In genomic region chr5:119777836-119778235, GRCm38 (mm10) we compare ENCODE assay signal across 11 mouse cellular contexts. TPM values are rescaled to one million over a fixed set of nuclear protein-coding genes. Genes with fewer than 3 reads are reported as not detected.
DNase-seq lines count a peak whose midpoint lies in the region; ATAC-seq and TF ChIP-seq lines count a peak whose summit lies in the region.
"Had no signal": no experiment of that assay in that cellular context is flagged by ENCODE, and none has a peak within 500 bp of the region (broad histone marks: within the 10 kb centered on the region; RNA-seq: fewer than 3 reads in every experiment).

No protein-coding gene starts in this region.

- intact Hi-C loops in left cerebral cortex, postnatal 25 days (cut with DNase I) = loop anchor here (1.0 kb wide), 1 partner anchor 310 kb away; no protein-coding TSS in a partner anchor

- H3K4me3 ChIP-seq in embryonic facial prominence, embryonic 11.5 days (ENCODE audit: low read depth, low read length) = no peak overlapping the region
- no peak overlapping the region for H3K4me3 ChIP-seq in embryonic facial prominence, embryonic 10.5 days
- no peak overlapping the region for H3K4me3 ChIP-seq in liver, postnatal 0 days (ENCODE audit: low read depth, low read length)
- H3K4me3 ChIP-seq: heart, embryonic 13.5 days had no signal

- H3K4me2 ChIP-seq in embryonic facial prominence, embryonic 11.5 days (ENCODE audit: low read depth, low read length) = no peak overlapping the region
- no peak overlapping the region for H3K4me2 ChIP-seq in liver, postnatal 0 days (ENCODE audit: low read depth, low read length)
- H3K4me2 ChIP-seq: heart, embryonic 13.5 days had no signal

- H3K36me3 ChIP-seq in embryonic facial prominence, embryonic 11.5 days (replicated peaks; ENCODE audit: control insufficient read depth, insufficient read depth, low read depth, low read length) = no peaks in the 10 kb centered on the region
- no peaks in the 10 kb centered on the region for H3K36me3 ChIP-seq in embryonic facial prominence, embryonic 10.5 days (replicated peaks)
- H3K36me3 ChIP-seq in liver, postnatal 0 days (replicated peaks; ENCODE audit: insufficient read depth, low read length) = no peaks in the 10 kb centered on the region
- H3K36me3 ChIP-seq: heart, embryonic 13.5 days had no signal

- H3K27ac ChIP-seq in embryonic facial prominence, embryonic 11.5 days (replicated peaks; ENCODE audit: low read depth, low read length) = no peak overlapping the region
- H3K27ac ChIP-seq in embryonic facial prominence, embryonic 10.5 days (replicated peaks) = no peak overlapping the region
- no peak overlapping the region for H3K27ac ChIP-seq in liver, postnatal 0 days (ENCODE audit: low read depth)
- H3K27ac ChIP-seq: heart, embryonic 13.5 days; macrophage had no signal

- no peaks in the 10 kb centered on the region for H3K9me3 ChIP-seq in embryonic facial prominence, embryonic 11.5 days (replicated peaks; ENCODE audit: control insufficient read depth, low read length)
- no peaks in the 10 kb centered on the region for H3K9me3 ChIP-seq in embryonic facial prominence, embryonic 10.5 days
- H3K9me3 ChIP-seq in liver, postnatal 0 days (ENCODE audit: low read length) = no peaks in the 10 kb centered on the region
- H3K9me3 ChIP-seq: heart, embryonic 13.5 days had no signal

- no peak for TF ChIP-seq POLR2A in brain, embryonic 14.5 days (IDR thresholded peaks at IDR 0.05; ENCODE audit: borderline replicate concordance, extremely low read depth, insufficient read depth, insufficient read length, poor library complexity, severe bottlenecking)

- no peaks in the 10 kb centered on the region; the same call in 1 of the 2 replicates for H3K27me3 ChIP-seq in embryonic facial prominence, embryonic 11.5 days (ENCODE audit: control insufficient read depth, insufficient read depth, low read length)
- peaks cover 34% of the 10 kb centered on the region for H3K27me3 ChIP-seq in embryonic facial prominence, embryonic 10.5 days (replicated peaks; ENCODE audit: low read depth, poor library complexity, severe bottlenecking)
- no peaks in the 10 kb centered on the region for H3K27me3 ChIP-seq in liver, postnatal 0 days (ENCODE audit: insufficient read depth, low read length)

- TF ChIP-seq CTCF in liver, postnatal 0 days (IDR thresholded peaks at IDR 0.05; ENCODE audit: low read depth) = peak; percentile 70
- peak; percentile 63; the same call in 1 of the 2 replicates for TF ChIP-seq CTCF in brain, embryonic 14.5 days (IDR thresholded peaks at IDR 0.05; ENCODE audit: borderline replicate concordance, extremely low read depth, insufficient read depth, insufficient read length)

- no peak overlapping the region for H3K9ac ChIP-seq in embryonic facial prominence, embryonic 11.5 days (replicated peaks; ENCODE audit: low read length)
- H3K9ac ChIP-seq in liver, postnatal 0 days (replicated peaks) = no peak overlapping the region
- H3K9ac ChIP-seq: heart, embryonic 13.5 days had no signal

- TF ChIP-seq EP300 in liver, postnatal 0 days (IDR thresholded peaks at IDR 0.05; ENCODE audit: low read depth) = no peak

- H3K4me1 ChIP-seq in embryonic facial prominence, embryonic 11.5 days (ENCODE audit: control insufficient read depth, insufficient read depth, low read length) = no peaks in the 10 kb centered on the region
- H3K4me1 ChIP-seq in embryonic facial prominence, embryonic 10.5 days = no peaks in the 10 kb centered on the region
- no peaks in the 10 kb centered on the region for H3K4me1 ChIP-seq in liver, postnatal 0 days (ENCODE audit: insufficient read depth)
- H3K4me1 ChIP-seq: heart, embryonic 13.5 days had no signal

- ATAC-seq in embryonic facial prominence, embryonic 11.5 days (replicated peaks; ENCODE audit: insufficient number of reproducible peaks, low FRiP score, low TSS enrichment, low read depth) = no peak
- no peak for ATAC-seq in liver, postnatal 0 days
- ATAC-seq in erythroblast, adult 5-6 weeks (replicated peaks; ENCODE audit: low FRiP score, poor library complexity, severe bottlenecking) = no peak

- peak; percentile 77 for DNase-seq in embryonic facial prominence, embryonic 11.5 days (ENCODE audit: low spot score)
- no peak for DNase-seq in embryonic facial prominence, embryonic 10.5 days (ENCODE audit: low spot score)
- no peak for DNase-seq in liver, postnatal 0 days
- DNase-seq in liver = no peak
- peak; percentile 84 for DNase-seq in brain, embryonic 14.5 days (ENCODE audit: low read depth)
- DNase-seq in left cerebral cortex, postnatal 25 days (ENCODE audit: low spot score in 2 of 2) = peak; percentile 25 to 58
- DNase-seq in neural tube, embryonic 10.5 days (ENCODE audit: extremely low spot score, low spot score) = no peak

- WGBS in embryonic facial prominence, embryonic 11.5 days = 17% methylated on average over 2 of the region's 2 CpGs
- WGBS in embryonic facial prominence, embryonic 10.5 days = 26% methylated on average over 2 of the region's 2 CpGs
- 8% methylated on average over 2 of the region's 2 CpGs for WGBS in liver, postnatal 0 days (ENCODE audit: insufficient replicate concordance)

RNA-seq across cellular contexts. Expression of gene Tbx5, which starts 54.6 kb away (rescaled TPM):
- 0.55 and 0.71 TPM in 2 replicates for polyA plus RNA-seq in embryonic facial prominence, embryonic 11.5 days (2014; fragmentation: Nextera tagmentation; extraction: Ambion mirVana)
- 0.45 and 0.98 TPM in 2 replicates for polyA plus RNA-seq in embryonic facial prominence, embryonic 10.5 days (2016; fragmentation: Nextera tagmentation; extraction: Ambion mirVana)
- polyA plus RNA-seq in liver, postnatal 0 days (2015; fragmentation: Nextera tagmentation; extraction: Ambion mirVana) = not detected in 2 replicates
- 0.05 and 0.10 TPM in 2 replicates for polyA plus RNA-seq in brain, embryonic 14.5 days (2012; rRNA removed)
- total RNA-seq in left cerebral cortex, postnatal 25 days (2021) = not detected
- total RNA-seq in erythroblast, adult 5-6 weeks (2015; ENCODE audit: low replicate concordance) = not detected in 2 replicates
- 0.17 TPM in 1 of 2 replicates, not detected in the other for total RNA-seq in erythroblast, adult 5-6 weeks (2017; ENCODE audit: low replicate concordance)
- total RNA-seq: MEL had no signal
- polyA plus RNA-seq: macrophage had no signal

Comparison
In these comparisons a context has a peak if more than half of its experiments do, and no peak if none do; other contexts are left out.
1. DNase-seq: peak in embryonic facial prominence, embryonic 11.5 days (single experiment), brain, embryonic 14.5 days (single experiment) and left cerebral cortex, postnatal 25 days (2 of 2); none in embryonic facial prominence, embryonic 10.5 days (single experiment), liver, postnatal 0 days (single experiment), liver (single experiment) and neural tube, embryonic 10.5 days (single experiment).